Mouse (Mus musculus) ES-E14 (cell line): ENCODE results near the gene Scarf1.

Source experiments
- CHD2 ChIP-seq: IDR thresholded peaks from 2 replicates; pipeline ENCODE4 v1.6.1; 2014; ENCODE audit warnings: mild to moderate bottlenecking, low read depth, low read length, inconsistent platforms
- HCFC1 ChIP-seq: IDR thresholded peaks from 2 replicates; pipeline ENCODE4 v1.6.1; 2012; ENCODE audit warnings: low read length, inconsistent platforms, borderline replicate concordance; ENCODE audit not compliant: insufficient read depth
- MAFK ChIP-seq: IDR thresholded peaks from 2 replicates; pipeline ENCODE4 v1.6.1; 2014; ENCODE audit warnings: mild to moderate bottlenecking, low read depth, low read length, inconsistent platforms; ENCODE audit not compliant: insufficient read depth
- ZC3H11A ChIP-seq: IDR thresholded peaks from 2 replicates; pipeline ENCODE4 v1.6.1; 2012; ENCODE audit warnings: low read depth, mild to moderate bottlenecking, inconsistent platforms, low read length, borderline replicate concordance
- ZNF384 ChIP-seq: IDR thresholded peaks from 2 replicates; pipeline ENCODE4 v1.6.1; 2012; ENCODE audit warnings: low read depth, low read length, inconsistent platforms

- TF ChIP-seq MAFK: no peak
- no peak for TF ChIP-seq HCFC1
- no peak for TF ChIP-seq ZNF384
- TF ChIP-seq ZC3H11A: no peak
- TF ChIP-seq CHD2: no peak
Observed at GRCm38 (mm10) chr11:75560530-75561409, 47.4 kb downstream of the Scarf1 start.
